Mouse (Mus musculus) CH12.LX (cell line): Measurements from ENCODE around the gene Lrp10. TPM values are rescaled to one million over a fixed set of nuclear protein-coding genes. Genes with fewer than 3 reads are reported as not detected.

ENCODE experiments used
- DNase-seq: peaks from one replicate; pipeline ENCODE4 v3.0.0-alpha.2; 2013; ENCODE audit errors: extremely low read depth
- H3K27ac ChIP-seq: 2 replicates; pipeline ENCODE4 v1.5.1; 2012; ENCODE audit warnings: low read depth, mild to moderate bottlenecking, control low read depth, moderate library complexity; ENCODE audit not compliant: insufficient read depth
- H3K27me3 ChIP-seq: replicated peaks from 2 replicates; pipeline ENCODE3; 2012; ENCODE audit warnings: inconsistent platforms
- H3K36me3 ChIP-seq, 2 experiments: replicated peaks in 1 of 2; 2 replicates each; pipeline versions ENCODE3 to v1.6.1; 2012; ENCODE audit warnings: inconsistent platforms in 1 of 2, low read length in 1 of 2, mild to moderate bottlenecking in 1 of 2, mixed read lengths in 1 of 2, moderate library complexity in 1 of 2; ENCODE audit not compliant: control insufficient read depth in 1 of 2, insufficient read depth in 1 of 2
- H3K4me1 ChIP-seq, 2 experiments: 2 replicates each; pipeline ENCODE4 v1.6.1; 2012; ENCODE audit warnings: inconsistent platforms in 1 of 2, moderate library complexity in 1 of 2; ENCODE audit not compliant: insufficient read depth in 2 of 2, control insufficient read depth in 1 of 2
- H3K4me2 ChIP-seq: 2 replicates; pipeline ENCODE4 v1.6.1; 2012; ENCODE audit warnings: low read depth, mild to moderate bottlenecking, control low read depth; ENCODE audit not compliant: poor library complexity, insufficient read depth, severe bottlenecking
- H3K4me3 ChIP-seq, 3 experiments: fragments of 150-350 bp in 1 of 3; sonication (generic) in 1 of 3; replicated peaks in 1 of 3; 2 replicates each; pipeline versions ENCODE3 to v1.5.1; 2011 to 2012; ENCODE audit warnings: low read depth in 2 of 3, low read length in 2 of 3, mild to moderate bottlenecking in 2 of 3, moderate library complexity in 2 of 3, control low read depth in 1 of 3, improper control_type of control experiment in 1 of 3, inconsistent platforms in 1 of 3, mixed read lengths in 1 of 3; ENCODE audit not compliant: poor library complexity in 1 of 3
- H3K79me2 ChIP-seq: replicated peaks from 2 replicates; pipeline ENCODE4 v1.6.1; 2012; ENCODE audit warnings: mild to moderate bottlenecking, moderate library complexity; ENCODE audit not compliant: control insufficient read depth, poor library complexity, insufficient read depth, severe bottlenecking; ENCODE audit errors: extremely low read depth
- H3K9ac ChIP-seq: 2 replicates; pipeline ENCODE4 v1.6.1; 2012; ENCODE audit warnings: low read depth, mild to moderate bottlenecking, control low read depth, moderate library complexity; ENCODE audit not compliant: insufficient read depth
- H3K9me3 ChIP-seq: replicated peaks from 2 replicates; pipeline ENCODE3; 2012; ENCODE audit warnings: low read length, inconsistent platforms, mixed read lengths
- CHD2 ChIP-seq: IDR thresholded peaks from 2 replicates; pipeline ENCODE4 v1.6.1; 2011; ENCODE audit warnings: low read length, improper control_type of control experiment
- CTCF ChIP-seq, 2 experiments: IDR thresholded peaks in 1 of 2; conservative IDR thresholded peaks in 1 of 2; 2 replicates each; pipeline ENCODE4 v1.5.1; 2011 to 2012; ENCODE audit warnings: low read depth in 2 of 2, low read length in 2 of 2, improper control_type of control experiment in 1 of 2, inconsistent platforms in 1 of 2, mild to moderate bottlenecking in 1 of 2, moderate library complexity in 1 of 2
- ELF1 ChIP-seq: IDR thresholded peaks from 2 replicates; pipeline ENCODE4 v1.6.1; 2014; ENCODE audit warnings: low read depth, mild to moderate bottlenecking, inconsistent platforms, low read length, improper control_type of control experiment
- ETS1 ChIP-seq: conservative IDR thresholded peaks from 2 replicates; pipeline ENCODE4 v1.6.1; 2012; ENCODE audit warnings: low read depth, mild to moderate bottlenecking, inconsistent platforms, low read length, improper control_type of control experiment, moderate library complexity
- GABPA ChIP-seq: IDR thresholded peaks from 2 replicates; pipeline ENCODE4 v1.6.1; 2012; ENCODE audit warnings: low read depth, low read length, improper control_type of control experiment, inconsistent platforms; ENCODE audit not compliant: insufficient replicate concordance
- HCFC1 ChIP-seq: IDR thresholded peaks from 2 replicates; pipeline ENCODE4 v1.6.1; 2012; ENCODE audit warnings: low read depth, mild to moderate bottlenecking, inconsistent platforms, low read length, improper control_type of control experiment
- IRF4 ChIP-seq: IDR thresholded peaks from 2 replicates; pipeline ENCODE4 v1.6.1; 2014; ENCODE audit warnings: low read depth, mild to moderate bottlenecking, inconsistent platforms, low read length, improper control_type of control experiment
- JUND ChIP-seq: conservative IDR thresholded peaks from 2 replicates; pipeline ENCODE4 v1.6.1; 2011; ENCODE audit warnings: low read depth, low read length, improper control_type of control experiment
- KAT2A ChIP-seq: IDR thresholded peaks from 2 replicates; pipeline ENCODE4 v1.6.1; 2012; ENCODE audit warnings: low read length, improper control_type of control experiment, inconsistent platforms; ENCODE audit not compliant: insufficient replicate concordance
- MAFK ChIP-seq: IDR thresholded peaks from 2 replicates; pipeline ENCODE4 v1.6.1; 2011; ENCODE audit warnings: low read length, improper control_type of control experiment; ENCODE audit not compliant: insufficient replicate concordance
- MEF2A ChIP-seq: IDR thresholded peaks from 2 replicates; pipeline ENCODE4 v1.6.1; 2014; ENCODE audit warnings: low read depth, mild to moderate bottlenecking, inconsistent platforms, low read length, improper control_type of control experiment, borderline replicate concordance
- NELFE ChIP-seq: IDR thresholded peaks from 2 replicates; pipeline ENCODE4 v1.6.1; 2011; ENCODE audit warnings: low read depth, low read length, improper control_type of control experiment
- POLR2A ChIP-seq: IDR thresholded peaks from 2 replicates; pipeline ENCODE4 v1.6.1; 2011; ENCODE audit warnings: low read depth, mild to moderate bottlenecking, improper control_type of control experiment, low read length
- RAD21 ChIP-seq: IDR thresholded peaks from 2 replicates; pipeline ENCODE4 v1.6.1; 2011; ENCODE audit warnings: low read depth, mild to moderate bottlenecking, low read length, improper control_type of control experiment, moderate library complexity
- RCOR1 ChIP-seq: conservative IDR thresholded peaks from 2 replicates; pipeline ENCODE4 v1.6.1; 2012; ENCODE audit warnings: low read depth, mild to moderate bottlenecking, inconsistent platforms, low read length, improper control_type of control experiment
- SIN3A ChIP-seq: IDR thresholded peaks from 2 replicates; pipeline ENCODE4 v1.6.1; 2012; ENCODE audit warnings: low read length, improper control_type of control experiment, inconsistent platforms
- TBP ChIP-seq: conservative IDR thresholded peaks from 2 replicates; pipeline ENCODE4 v1.6.1; 2011; ENCODE audit warnings: low read depth, low read length, improper control_type of control experiment
- TCF12 ChIP-seq: IDR thresholded peaks from 2 replicates; pipeline ENCODE4 v1.6.1; 2014; ENCODE audit warnings: low read depth, mild to moderate bottlenecking, inconsistent platforms, low read length, improper control_type of control experiment
- UBTF ChIP-seq: IDR thresholded peaks from 2 replicates; pipeline ENCODE4 v1.6.1; 2012; ENCODE audit warnings: low read depth, mild to moderate bottlenecking, inconsistent platforms, low read length, improper control_type of control experiment, moderate library complexity
- ZC3H11A ChIP-seq: IDR thresholded peaks from 2 replicates; pipeline ENCODE4 v1.6.1; 2012; ENCODE audit warnings: low read depth, mild to moderate bottlenecking, inconsistent platforms, low read length, improper control_type of control experiment
- ZKSCAN1 ChIP-seq: IDR thresholded peaks from 2 replicates; pipeline ENCODE4 v1.6.1; 2012; ENCODE audit warnings: low read depth, inconsistent platforms, low read length, improper control_type of control experiment, borderline replicate concordance
- ZMIZ1 ChIP-seq: IDR thresholded peaks from 2 replicates; pipeline ENCODE4 v1.6.1; 2012; ENCODE audit warnings: low read depth, mild to moderate bottlenecking, inconsistent platforms, low read length, improper control_type of control experiment
- dilution Hi-C: fragments of 300-500 bp; cut with MboI; formaldehyde crosslinking; loops from 2 replicates; pipeline ENCODE4 v1.14.3; 2020; ENCODE audit warnings: low sequenced_read_pairs; ENCODE audit not compliant: extremely low pct_unique_long_range_greater_than_20kb, extremely low pct_ligation_motif_present
- in situ Hi-C: fragments of 300-500 bp; cut with MboI; formaldehyde crosslinking; loops from 3 replicates; pipeline ENCODE4 v1.14.3; 2019; ENCODE audit warnings: low sequenced_read_pairs, low pct_ligation_motif_present, low pct_unique_long_range_greater_than_20kb, mixed read lengths
- polyA plus RNA-seq: library from polyadenylated mRNA; unstranded; fragments of >175 nt; gene quantifications from 2 replicates; pipeline ENCODE4 v1.2.1, GENCODE M21; 2012; ENCODE audit warnings: low read depth; ENCODE audit not compliant: insufficient read length
- total RNA-seq, 2 experiments: library from RNA; depleted of rRNA; stranded (reverse); fragments of 300-350 nt in 1 of 2; fragments of >200 nt in 1 of 2; gene quantifications; 2 replicates each; pipeline ENCODE4 v1.2.3; 2012 to 2014

The Lrp10 gene
- total and polyA plus RNA-seq, 3 experiments: 28.7 to 79.8 (median 60.0) TPM

DNA sequence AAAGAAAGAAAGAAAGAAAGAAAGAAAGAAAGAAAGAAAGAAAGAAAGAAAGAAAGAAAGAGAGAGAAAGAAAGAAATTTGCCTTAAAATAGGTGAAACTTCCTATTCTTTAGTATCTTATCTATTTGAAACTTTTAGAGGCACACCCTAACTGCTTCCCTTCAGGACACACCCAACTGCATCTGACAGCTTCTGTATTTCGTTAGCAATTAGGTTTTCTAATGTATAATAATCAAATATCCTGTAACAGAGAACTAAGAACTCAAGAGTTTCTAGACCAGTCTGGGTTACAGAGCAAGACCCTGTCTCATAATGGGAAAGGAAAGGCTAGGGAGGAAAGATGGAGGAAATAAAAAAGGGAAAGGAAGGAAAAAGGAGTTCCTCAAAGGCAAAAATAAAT, 39.3 kb upstream of the Lrp10 start:
- in situ Hi-C loops: loop anchor here (25.0 kb wide), 1 partner anchor 362 kb away; no protein-coding TSS in a partner anchor
- dilution Hi-C loops: no loop called here
- DNase-seq: no peak
- Histone ChIP-seq H3K4me2 (no peak overlapping the region), H3K4me3 (no peak overlapping the region), H3K9ac (no peak overlapping the region), H3K79me2 (no peaks in the 10 kb centered on the region), H3K27me3 (no peaks in the 10 kb centered on the region), H3K27ac (no peak overlapping the region), H3K9me3 (no peaks in the 10 kb centered on the region), H3K36me3 (peaks cover 8 to 14% of the 10 kb centered on the region in 2 experiments), H3K4me1 (peaks cover 0 to 25% of the 10 kb centered on the region in 2 experiments; a peak in 2 of 4 replicates)
- TF ChIP-seq GABPA: no peak
- TF ChIP-seq ZC3H11A: no peak
- TF ChIP-seq ELF1: no peak
- TF ChIP-seq POLR2A: no peak
- no peak for TF ChIP-seq SIN3A
- no peak for TF ChIP-seq HCFC1
- no peak for TF ChIP-seq MEF2A
- TF ChIP-seq JUND: no peak
- TF ChIP-seq ZKSCAN1: no peak

DNA sequence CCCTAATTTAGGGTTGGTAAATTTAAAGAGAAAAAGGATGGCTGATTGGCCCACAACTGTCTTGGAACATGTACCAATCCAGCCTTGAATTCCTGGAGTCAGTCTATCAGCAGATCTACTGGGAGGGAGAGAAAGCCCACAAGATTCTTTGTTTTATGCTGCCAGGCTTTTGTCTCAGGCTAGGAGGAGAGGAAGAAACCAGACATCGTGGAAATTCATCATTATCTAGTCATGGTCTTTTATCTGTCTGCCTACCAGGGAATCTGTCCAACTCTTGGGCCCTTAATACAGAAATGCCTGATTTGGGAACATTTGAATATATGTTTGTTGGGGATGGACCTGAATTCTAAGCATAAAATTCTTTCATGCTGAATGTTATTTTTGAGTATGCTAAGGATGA, 38.4 kb upstream of the Lrp10 start:
- Histone ChIP-seq H3K4me3 (peak overlapping the region; percentile 78 to 86 (median 78)), H3K27me3 (no peaks in the 10 kb centered on the region), H3K4me2 (peak overlapping the region; percentile 79), H3K79me2 (no peaks in the 10 kb centered on the region), H3K9me3 (no peaks in the 10 kb centered on the region), H3K36me3 (peaks cover 13 to 23% of the 10 kb centered on the region in 2 experiments), H3K4me1 (peaks cover 0 to 25% of the 10 kb centered on the region in 2 experiments; a peak in 2 of 4 replicates), H3K27ac (no peak overlapping the region), H3K9ac (peak overlapping the region; percentile 98)
- in situ Hi-C loops: no loop called here
- dilution Hi-C loops: no loop called here
- no peak for DNase-seq
- TF ChIP-seq KAT2A (no peak), RCOR1 (no peak), NELFE (no peak), JUND (no peak), RAD21 (no peak), CHD2 (no peak), CTCF (conservative IDR thresholded peaks at IDR 0.05 in 1 of 2, IDR thresholded peaks at IDR 0.05 in 1 of 2; ENCODE audit: low read depth in 2 of 2, low read length in 2 of 2) (no peak), ZMIZ1 (no peak), ZKSCAN1 (no peak), UBTF (no peak), MAFK (no peak), ETS1 (no peak), IRF4 (no peak), TBP (no peak), TCF12 (no peak)
- TF ChIP-seq, all 38 proteins: peak for 0
